Mouse (Mus musculus): ENCODE data around the gene Nek3.

The Nek3 gene

DNA sequence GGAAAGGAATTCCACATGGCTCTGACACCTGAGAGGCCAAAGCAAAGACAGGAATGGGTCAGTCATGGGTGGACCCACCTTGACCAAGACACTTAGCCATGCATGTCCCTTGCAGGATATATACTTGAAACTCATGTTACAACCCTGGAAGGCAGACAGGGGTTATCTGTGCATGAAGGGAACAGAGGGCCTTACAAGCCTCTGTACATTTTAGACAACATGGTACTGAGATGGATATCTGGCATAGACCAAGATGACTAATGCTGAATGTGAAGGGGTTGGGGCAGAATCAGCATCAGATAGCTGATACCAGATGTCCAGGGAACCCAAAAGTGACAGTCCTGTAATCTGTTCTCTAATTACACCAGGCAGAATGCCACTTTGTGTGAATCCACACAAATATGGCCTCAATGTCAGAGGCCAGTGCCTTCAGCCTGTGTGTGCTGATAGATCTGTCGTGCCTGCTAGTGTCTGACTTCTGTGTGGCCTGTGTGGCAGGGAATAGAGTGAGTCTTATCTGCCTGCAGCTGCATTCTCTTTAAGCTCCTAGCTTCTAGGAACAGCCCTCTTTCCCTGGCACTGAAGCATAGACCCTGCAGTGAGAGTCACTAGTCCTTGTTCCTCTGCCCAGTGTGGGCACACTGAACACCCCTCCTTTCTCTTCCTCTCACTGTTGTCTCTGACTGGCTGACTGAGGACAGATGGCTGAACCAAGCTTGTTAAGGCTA, 22.3 kb downstream of the Nek3 start:
- peak in 1 of 2 experiments; percentile 21 for DNase-seq

DNA sequence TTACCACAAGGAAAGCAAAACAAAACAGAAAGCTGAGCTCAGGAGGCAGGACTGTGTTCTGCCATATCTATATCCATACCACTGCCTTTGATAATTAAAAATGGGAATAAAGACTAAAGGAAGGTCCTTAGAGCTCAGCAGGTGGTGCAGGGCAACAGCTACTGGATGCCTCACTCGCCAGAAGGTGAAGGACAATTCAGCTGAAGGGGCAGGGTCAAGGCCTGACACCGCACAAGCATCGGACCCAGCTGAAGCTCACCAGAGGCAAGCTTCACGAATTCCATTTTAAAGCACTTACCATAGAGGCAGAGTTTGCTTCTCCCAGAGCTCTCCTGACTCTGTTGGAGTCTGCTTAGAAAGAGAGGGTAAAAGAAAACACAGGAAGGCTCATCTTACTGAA, 23.6 kb downstream of the Nek3 start:
- no peak for DNase-seq

DNA sequence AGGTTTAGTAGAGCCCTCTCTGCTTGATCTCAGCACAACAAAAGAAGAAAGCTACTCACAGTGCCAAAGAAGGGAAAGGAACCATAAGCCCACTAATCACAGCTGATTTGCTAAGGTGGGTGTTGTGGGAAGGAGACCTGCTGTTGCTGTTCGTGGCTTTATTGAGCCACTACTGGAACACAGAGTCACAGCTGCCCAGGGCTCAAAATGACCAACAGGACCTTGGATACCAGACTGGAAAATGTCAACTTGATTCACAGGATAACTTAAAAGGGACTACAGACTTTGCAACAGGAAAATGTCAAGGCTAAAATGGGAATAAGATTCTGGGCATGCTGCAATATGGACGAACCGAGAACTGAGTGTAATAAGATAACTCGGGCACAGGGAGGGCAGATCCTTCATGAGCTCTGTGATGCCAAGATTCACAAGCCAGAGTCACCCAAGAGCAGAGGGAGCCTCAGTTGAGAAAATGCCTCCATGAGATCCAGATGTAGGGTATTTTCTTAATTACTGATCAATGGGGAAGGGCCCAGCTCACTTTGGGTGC, 24.3 kb downstream of the Nek3 start:
- no peak for DNase-seq

DNA sequence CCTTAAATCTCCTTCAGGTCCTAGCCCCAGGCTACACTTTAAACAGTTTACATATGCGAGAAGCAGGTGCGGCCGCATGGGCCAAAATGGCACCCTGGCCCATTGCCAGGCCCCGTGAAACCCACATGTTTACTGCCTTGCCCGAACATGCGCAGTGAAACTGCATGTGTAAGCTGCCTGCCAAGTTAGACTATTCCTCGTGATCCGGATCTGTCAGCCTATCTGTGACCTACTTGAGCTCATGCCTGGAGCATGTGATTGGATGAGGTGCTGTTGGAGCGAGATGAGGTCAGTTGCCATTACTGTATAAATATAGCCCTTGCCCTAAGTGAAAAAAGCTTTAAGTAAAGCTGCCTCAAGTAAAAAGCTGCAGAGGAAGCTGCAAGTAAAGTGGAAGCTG, 29.8 kb downstream of the Nek3 start:
- peak; percentile 48 to 65 for DNase-seq

DNA sequence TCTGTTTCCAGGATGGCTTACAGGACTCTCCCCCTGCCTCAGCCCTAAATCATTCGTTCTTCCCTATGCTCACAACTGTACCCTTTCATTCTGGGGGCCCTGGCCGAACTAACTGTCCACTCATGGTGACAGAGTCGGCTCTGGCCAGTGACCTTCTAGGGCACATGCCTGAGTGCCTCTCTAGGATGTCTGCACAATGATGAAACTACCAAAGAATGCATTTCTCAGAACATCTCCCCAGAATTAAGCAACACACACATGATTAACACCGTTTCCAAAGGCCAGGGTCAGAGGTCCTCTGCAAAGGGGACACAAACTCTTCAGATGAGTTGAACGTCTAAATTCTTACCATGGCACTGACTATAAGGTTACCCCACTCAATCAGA, 31.5 kb downstream of the Nek3 start:
- no peak for DNase-seq

DNA sequence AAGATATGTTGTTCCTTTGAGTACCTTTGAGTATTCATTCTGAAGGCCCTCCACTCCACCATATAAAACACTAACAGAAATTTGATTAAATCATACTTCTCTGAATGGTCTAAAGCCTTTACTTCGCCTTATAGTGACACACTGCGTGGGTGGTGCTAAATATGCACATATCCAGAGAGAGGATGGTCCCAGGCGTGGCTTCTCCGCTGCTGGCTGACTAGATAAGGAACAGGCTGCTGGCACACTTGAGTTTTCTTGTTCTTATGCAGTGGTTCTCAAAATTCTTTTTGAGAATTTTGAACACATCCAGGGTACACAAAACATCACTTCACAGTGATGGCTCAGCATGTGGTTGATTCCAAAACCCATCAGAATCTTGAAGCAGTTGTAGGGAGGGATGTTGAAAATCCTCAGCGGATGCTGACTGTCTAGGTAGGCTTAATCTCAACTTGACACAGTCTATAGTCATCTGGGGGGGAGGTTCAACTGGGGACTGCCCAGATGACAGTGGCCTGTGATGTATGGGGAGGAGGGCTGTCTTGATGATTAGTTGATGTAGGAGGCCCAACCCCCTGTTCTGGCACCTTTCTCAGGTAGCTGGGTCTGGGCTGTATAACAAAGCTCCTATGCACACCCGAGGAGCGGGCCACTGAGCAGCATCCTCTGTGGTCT, 32.0 kb downstream of the Nek3 start:
- DNase-seq: no peak

- no peak for DNase-seq
These were observed 34.2 kb downstream of the Nek3 start for GRCm38 (mm10) chr8:22132062-22132461.

DNA sequence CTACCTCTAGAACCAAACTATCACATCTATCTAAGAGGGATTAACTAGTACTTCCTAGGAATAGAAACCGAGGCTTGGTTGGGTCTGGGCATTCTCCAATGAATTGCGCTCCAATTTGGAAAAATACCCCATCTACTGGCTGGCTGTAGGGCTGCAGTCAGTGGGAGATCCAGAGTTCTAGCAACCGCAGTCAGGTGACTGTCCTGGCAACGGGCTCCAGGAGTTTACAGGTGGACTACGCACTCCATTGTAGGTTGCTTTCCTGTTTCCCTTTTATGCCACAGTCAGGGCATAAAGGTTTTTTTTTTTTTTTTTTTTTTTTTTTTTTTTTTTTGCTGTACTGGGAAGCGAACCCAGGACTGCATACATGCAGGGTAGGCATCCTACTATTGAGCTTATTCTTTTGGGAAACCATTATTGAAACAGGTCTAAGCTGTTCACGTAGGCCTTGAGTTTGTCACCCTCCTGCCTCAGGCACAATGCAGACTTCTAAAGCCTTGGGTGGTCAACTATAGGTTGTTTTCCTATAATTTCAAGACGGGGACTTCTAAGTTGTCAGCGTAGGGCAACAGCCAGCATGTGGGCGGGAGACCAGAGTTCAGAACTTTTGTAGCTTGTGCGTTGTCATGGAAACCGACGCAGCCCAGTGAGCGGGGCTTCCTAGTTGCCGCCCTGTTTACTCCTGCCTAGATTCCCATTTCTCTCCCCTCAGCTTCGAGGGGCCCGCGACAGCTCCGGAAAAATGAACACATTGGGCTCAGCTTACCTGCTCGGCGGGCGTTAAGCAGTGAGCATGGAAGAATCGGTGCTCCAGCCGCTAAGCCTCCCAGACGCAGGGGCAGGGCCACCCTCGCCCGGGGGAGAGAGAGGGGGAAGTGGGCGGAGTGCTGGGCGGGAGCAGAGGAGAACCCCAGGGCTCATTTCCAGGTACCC, 41.7 kb downstream of the Nek3 start, which contains the start of gene Nek5:
Gene Nek5 (minus strand): TSS at position 834 of the 933 bp plus-strand sequence.
- peak in 1 of 2 experiments; percentile 14 for DNase-seq

GRCm38 (mm10) chr8:22107020-22107419, 59.2 kb downstream of the Nek3 start:
- DNase-seq: no peak

DNA sequence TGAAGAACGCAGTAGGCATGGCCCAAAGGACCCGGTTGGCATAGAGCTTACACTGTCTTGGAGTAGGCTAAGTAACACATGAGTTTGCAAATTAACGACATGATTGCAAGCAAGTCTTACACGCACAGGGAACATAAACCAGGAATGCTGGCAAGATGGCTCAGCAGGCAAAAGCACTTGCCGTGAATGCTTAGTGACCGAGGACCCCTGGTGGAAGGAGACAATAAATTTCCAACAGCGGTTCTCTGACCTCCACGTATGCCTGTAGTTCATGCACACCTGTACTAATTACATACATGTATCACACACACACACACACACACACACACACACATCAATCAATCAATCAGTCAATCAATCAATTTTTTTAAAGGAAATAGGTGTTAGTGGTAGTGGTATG, 74.7 kb downstream of the Nek3 start:
- DNase-seq: no peak

DNA sequence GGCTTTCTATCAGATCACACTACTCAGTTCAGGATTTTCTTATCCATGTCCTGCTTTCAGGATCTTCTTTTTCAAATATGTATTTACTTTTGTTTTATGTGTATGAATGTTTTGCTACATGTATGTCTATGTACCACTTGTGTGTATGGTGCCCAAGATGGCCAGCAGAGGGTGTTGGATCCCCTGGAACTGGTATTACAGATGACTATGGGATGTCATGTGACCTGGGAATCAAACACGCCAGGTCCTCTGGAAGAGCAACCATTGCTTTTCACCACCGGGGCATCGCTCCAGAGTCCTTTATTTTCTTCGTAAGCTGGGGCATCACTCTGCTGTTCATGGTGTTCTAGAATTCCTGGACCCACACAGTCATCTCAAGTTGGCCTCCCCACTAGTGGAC, 77.0 kb downstream of the Nek3 start:
- DNase-seq: no peak

GRCm38 (mm10) chr8:22079313-22080007, 86.8 kb downstream of the Nek3 start:
- no peak for DNase-seq
